Mouse (Mus musculus): Measurements from ENCODE around the gene Ube2ql1.

GRCm38 (mm10) chr13:69738461-69738971, 1.2 kb downstream of the Ube2ql1 start:
- TF ChIP-seq POLR2A (IDR thresholded peaks at IDR 0.05; ENCODE audit: borderline replicate concordance, low read depth, low read length) (no peak), CTCF (IDR thresholded peaks at IDR 0.05; ENCODE audit: low read depth, low read length) (no peak)

Measured in bone marrow macrophage, adult 2 months (primary cell).